Mouse (Mus musculus): ENCODE data around the gene Selenos. TPM values are rescaled to one million over a fixed set of nuclear protein-coding genes. Genes with fewer than 3 reads are reported as not detected.

Selenos gene
- polyA plus RNA-seq, 1 experiment from 2014 or later: 78.8 TPM

- Histone ChIP-seq H3K4me2 (ENCODE audit: low read length) (no peak overlapping the region), H3K36me3 (ENCODE audit: control insufficient read depth, insufficient read depth, low read length) (peaks cover 55% of the 10 kb centered on the region), H3K4me3 (ENCODE audit: low read depth, low read length) (no peak overlapping the region), H3K9ac (ENCODE audit: low read length) (no peak overlapping the region), H3K9me3 (replicated peaks; ENCODE audit: control insufficient read depth, low read length) (no peaks in the 10 kb centered on the region), H3K27ac (ENCODE audit: low read depth, low read length) (0 out of 2 replicates have a peak overlapping the region, but pooled peaks have one; percentile 1), H3K4me1 (ENCODE audit: control insufficient read depth, insufficient read depth, low read length) (peaks cover 14% of the 10 kb centered on the region), H3K27me3 (replicated peaks; ENCODE audit: control insufficient read depth, insufficient read depth, low read length) (no peaks in the 10 kb centered on the region)
- DNase-seq (ENCODE audit: low spot score): peak; percentile 75
- WGBS: 67% methylated on average over 2 of the region's 2 CpGs
- ATAC-seq: no peak
These were observed 3.0 kb upstream of the Selenos start for GRCm38 (mm10) chr7:66076411-66076810.

- no peak overlapping the region for H3K27ac ChIP-seq (ENCODE audit: low read depth, low read length)
- no peaks in the 10 kb centered on the region for H3K9me3 ChIP-seq (replicated peaks; ENCODE audit: control insufficient read depth, low read length)
- H3K4me3 ChIP-seq (ENCODE audit: low read depth, low read length): peak overlapping the region; percentile 83
- H3K9ac ChIP-seq (ENCODE audit: low read length): peak overlapping the region; percentile 76
- H3K4me1 ChIP-seq (ENCODE audit: control insufficient read depth, insufficient read depth, low read length): peaks cover 14% of the 10 kb centered on the region
- H3K36me3 ChIP-seq (ENCODE audit: control insufficient read depth, insufficient read depth, low read length): peaks cover 48% of the 10 kb centered on the region
- DNase-seq (ENCODE audit: low spot score) (peak; percentile 17), ATAC-seq (no peak)
- H3K27me3 ChIP-seq (replicated peaks; ENCODE audit: control insufficient read depth, insufficient read depth, low read length): no peaks in the 10 kb centered on the region
- WGBS: 38% methylated on average over 5 of the region's 5 CpGs
- peak overlapping the region; percentile 71 for H3K4me2 ChIP-seq (ENCODE audit: low read length)
These were observed 773 bp downstream of the Selenos start for GRCm38 (mm10) chr7:66080231-66080613.

GRCm38 (mm10) chr7:66083757-66084156, 4.3 kb downstream of the Selenos start:
- DNase-seq (ENCODE audit: low spot score): no peak
- 92% methylated on average over 6 of the region's 6 CpGs for WGBS
- Histone ChIP-seq H3K4me1 (ENCODE audit: control insufficient read depth, insufficient read depth, low read length) (peaks cover 13% of the 10 kb centered on the region), H3K36me3 (ENCODE audit: control insufficient read depth, insufficient read depth, low read length) (peaks cover 64% of the 10 kb centered on the region), H3K4me2 (ENCODE audit: low read length) (no peak overlapping the region), H3K9ac (ENCODE audit: low read length) (no peak overlapping the region), H3K9me3 (replicated peaks; ENCODE audit: control insufficient read depth, low read length) (no peaks in the 10 kb centered on the region), H3K27ac (ENCODE audit: low read depth, low read length) (no peak overlapping the region), H3K4me3 (ENCODE audit: low read depth, low read length) (no peak overlapping the region), H3K27me3 (replicated peaks; ENCODE audit: control insufficient read depth, insufficient read depth, low read length) (no peaks in the 10 kb centered on the region)
- no peak for ATAC-seq

- WGBS: 90% methylated on average over 7 of the region's 7 CpGs
- H3K27me3 ChIP-seq (replicated peaks; ENCODE audit: control insufficient read depth, insufficient read depth, low read length): no peaks in the 10 kb centered on the region
- H3K9me3 ChIP-seq (replicated peaks; ENCODE audit: control insufficient read depth, low read length): no peaks in the 10 kb centered on the region
- H3K9ac ChIP-seq (ENCODE audit: low read length): no peak overlapping the region
- no peak for ATAC-seq
- H3K4me2 ChIP-seq (ENCODE audit: low read length): no peak overlapping the region
- H3K36me3 ChIP-seq (ENCODE audit: control insufficient read depth, insufficient read depth, low read length): peaks cover 72% of the 10 kb centered on the region
- peaks cover 10% of the 10 kb centered on the region for H3K4me1 ChIP-seq (ENCODE audit: control insufficient read depth, insufficient read depth, low read length)
- H3K4me3 ChIP-seq (ENCODE audit: low read depth, low read length): no peak overlapping the region
- no peak overlapping the region for H3K27ac ChIP-seq (ENCODE audit: low read depth, low read length)
- DNase-seq (ENCODE audit: low spot score): no peak
These were observed 5.1 kb downstream of the Selenos start for GRCm38 (mm10) chr7:66084546-66084945.

GRCm38 (mm10) chr7:66087652-66088051, 8.2 kb downstream of the Selenos start:
- 88% methylated on average over 4 of the region's 4 CpGs for WGBS
- no peak for ATAC-seq

GRCm38 (mm10) chr7:66088077-66088476, 8.6 kb downstream of the Selenos start:
- Histone ChIP-seq H3K4me3 (ENCODE audit: low read depth, low read length) (no peak overlapping the region), H3K27ac (ENCODE audit: low read depth, low read length) (no peak overlapping the region), H3K9me3 (replicated peaks; ENCODE audit: control insufficient read depth, low read length) (no peaks in the 10 kb centered on the region), H3K4me1 (ENCODE audit: control insufficient read depth, insufficient read depth, low read length) (no peaks in the 10 kb centered on the region), H3K36me3 (ENCODE audit: control insufficient read depth, insufficient read depth, low read length) (peaks cover 89% of the 10 kb centered on the region), H3K9ac (ENCODE audit: low read length) (no peak overlapping the region), H3K27me3 (replicated peaks; ENCODE audit: control insufficient read depth, insufficient read depth, low read length) (no peaks in the 10 kb centered on the region), H3K4me2 (ENCODE audit: low read length) (no peak overlapping the region)
- DNase-seq (ENCODE audit: low spot score): no peak
- no peak for ATAC-seq
- 92% methylated on average over 2 of the region's 2 CpGs for WGBS

More at GRCm38 (mm10) chr7:66087652-66088051, 8.2 kb downstream of the Selenos start:
- Histone ChIP-seq H3K9ac (ENCODE audit: low read length) (no peak overlapping the region), H3K4me2 (ENCODE audit: low read length) (no peak overlapping the region), H3K27ac (ENCODE audit: low read depth, low read length) (no peak overlapping the region), H3K36me3 (ENCODE audit: control insufficient read depth, insufficient read depth, low read length) (peaks cover 91% of the 10 kb centered on the region), H3K27me3 (replicated peaks; ENCODE audit: control insufficient read depth, insufficient read depth, low read length) (no peaks in the 10 kb centered on the region), H3K9me3 (replicated peaks; ENCODE audit: control insufficient read depth, low read length) (no peaks in the 10 kb centered on the region), H3K4me1 (ENCODE audit: control insufficient read depth, insufficient read depth, low read length) (no peaks in the 10 kb centered on the region), H3K4me3 (ENCODE audit: low read depth, low read length) (no peak overlapping the region)
- DNase-seq (ENCODE audit: low spot score): no peak

- Histone ChIP-seq H3K36me3 (ENCODE audit: control insufficient read depth, insufficient read depth, low read length) (peaks cover 63% of the 10 kb centered on the region), H3K27ac (ENCODE audit: low read depth, low read length) (no peak overlapping the region), H3K4me1 (ENCODE audit: control insufficient read depth, insufficient read depth, low read length) (no peaks in the 10 kb centered on the region), H3K4me3 (ENCODE audit: low read depth, low read length) (no peak overlapping the region), H3K9me3 (replicated peaks; ENCODE audit: control insufficient read depth, low read length) (no peaks in the 10 kb centered on the region), H3K27me3 (replicated peaks; ENCODE audit: control insufficient read depth, insufficient read depth, low read length) (no peaks in the 10 kb centered on the region), H3K4me2 (ENCODE audit: low read length) (no peak overlapping the region), H3K9ac (ENCODE audit: low read length) (no peak overlapping the region)
- ATAC-seq: no peak
- DNase-seq (ENCODE audit: low spot score): no peak
- 77% methylated on average over 11 of the region's 11 CpGs for WGBS
These were observed 11.3 kb downstream of the Selenos start for GRCm38 (mm10) chr7:66090676-66091190.

GRCm38 (mm10) chr7:66091553-66091952, 12.1 kb downstream of the Selenos start:
- no peak overlapping the region for H3K9ac ChIP-seq (ENCODE audit: low read length)
- no peaks in the 10 kb centered on the region for H3K27me3 ChIP-seq (replicated peaks; ENCODE audit: control insufficient read depth, insufficient read depth, low read length)
- peaks cover 54% of the 10 kb centered on the region for H3K36me3 ChIP-seq (ENCODE audit: control insufficient read depth, insufficient read depth, low read length)
- H3K9me3 ChIP-seq (replicated peaks; ENCODE audit: control insufficient read depth, low read length): no peaks in the 10 kb centered on the region
- DNase-seq (ENCODE audit: low spot score) (no peak), ATAC-seq (no peak)
- 89% methylated on average over 7 of the region's 7 CpGs for whole genome bisulfite sequencing
- no peak overlapping the region for H3K27ac ChIP-seq (ENCODE audit: low read depth, low read length)
- no peak overlapping the region for H3K4me3 ChIP-seq (ENCODE audit: low read depth, low read length)
- no peak overlapping the region for H3K4me2 ChIP-seq (ENCODE audit: low read length)
- H3K4me1 ChIP-seq (ENCODE audit: control insufficient read depth, insufficient read depth, low read length): no peaks in the 10 kb centered on the region

GRCm38 (mm10) chr7:66092656-66093055, 13.2 kb downstream of the Selenos start:
- no peaks in the 10 kb centered on the region for H3K4me1 ChIP-seq (ENCODE audit: control insufficient read depth, insufficient read depth, low read length)
- H3K9ac ChIP-seq (ENCODE audit: low read length): no peak overlapping the region
- H3K9me3 ChIP-seq (replicated peaks; ENCODE audit: control insufficient read depth, low read length): no peaks in the 10 kb centered on the region
- WGBS: 92% methylated on average over 8 of the region's 8 CpGs
- peaks cover 43% of the 10 kb centered on the region for H3K36me3 ChIP-seq (ENCODE audit: control insufficient read depth, insufficient read depth, low read length)
- ATAC-seq: no peak
- no peak for DNase-seq (ENCODE audit: low spot score)
- H3K27ac ChIP-seq (ENCODE audit: low read depth, low read length): no peak overlapping the region
- H3K4me2 ChIP-seq (ENCODE audit: low read length): no peak overlapping the region
- H3K4me3 ChIP-seq (ENCODE audit: low read depth, low read length): no peak overlapping the region
- no peaks in the 10 kb centered on the region for H3K27me3 ChIP-seq (replicated peaks; ENCODE audit: control insufficient read depth, insufficient read depth, low read length)

Measured in forebrain, embryonic 14.5 days (tissue).